ENCODE assay signal across 24 mouse cellular contexts in genomic region chr7:74427135-74427534, GRCm38 (mm10).
A peak's percentile ranks its signal among the peaks of the same experiment; 100 is the strongest.
DNase-seq lines count a peak whose midpoint lies in the region; TF ChIP-seq lines count a peak whose summit lies in the region.
"Had no signal": no experiment of that assay in that cellular context is flagged by ENCODE, and none has a peak within 500 bp of the region (broad histone marks: within the 10 kb centered on the region; RNA-seq: fewer than 3 reads in every experiment).

No protein-coding gene starts in this region.

- H3K27ac ChIP-seq in kidney, adult 2 months (ENCODE audit: insufficient read depth, low read depth, low read length): peak overlapping the region; percentile 52; the same call in 1 of the 2 replicates
- H3K27ac ChIP-seq in forebrain, embryonic 10.5 days: no peak overlapping the region
- H3K27ac ChIP-seq in hindbrain, embryonic 10.5 days: no peak overlapping the region
- H3K27ac ChIP-seq: forebrain, embryonic 12.5 days; liver, embryonic 14.5 days; neural tube, embryonic 13.5 days; stomach, postnatal 0 days had no signal

- H3K36me3 ChIP-seq in kidney, adult 2 months (ENCODE audit: control insufficient read depth, insufficient read depth, low read length): no peaks in the 10 kb centered on the region
- H3K36me3 ChIP-seq in forebrain, embryonic 10.5 days (replicated peaks): no peaks in the 10 kb centered on the region
- H3K36me3 ChIP-seq in hindbrain, embryonic 10.5 days: no peaks in the 10 kb centered on the region
- H3K36me3 ChIP-seq: forebrain, embryonic 12.5 days; neural tube, embryonic 13.5 days had no signal

- peaks cover 40% of the 10 kb centered on the region for H3K4me1 ChIP-seq in kidney, adult 2 months (ENCODE audit: control insufficient read depth, insufficient read depth, low read length)
- H3K4me1 ChIP-seq in forebrain, embryonic 10.5 days: peaks cover 12% of the 10 kb centered on the region
- peaks cover 6% of the 10 kb centered on the region; the same call in 1 of the 2 replicates for H3K4me1 ChIP-seq in hindbrain, embryonic 10.5 days (replicated peaks)

- TF ChIP-seq POLR2A in kidney, adult 2 months (IDR thresholded peaks at IDR 0.05; ENCODE audit: low read depth, low read length): no peak

- TF ChIP-seq CTCF in kidney, adult 2 months (conservative IDR thresholded peaks at IDR 0.05; ENCODE audit: insufficient read depth, insufficient read length, low read depth, low read length): no peak

- H3K27me3 ChIP-seq in kidney, adult 2 months (replicated peaks; ENCODE audit: control insufficient read depth, insufficient read depth, low read length): no peaks in the 10 kb centered on the region
- H3K27me3 ChIP-seq in forebrain, embryonic 10.5 days (ENCODE audit: poor library complexity, severe bottlenecking): no peaks in the 10 kb centered on the region
- no peaks in the 10 kb centered on the region for H3K27me3 ChIP-seq in hindbrain, embryonic 10.5 days (ENCODE audit: insufficient read depth, poor library complexity, severe bottlenecking)
- H3K27me3 ChIP-seq: forebrain, embryonic 12.5 days; neural tube, embryonic 13.5 days had no signal

- H3K4me3 ChIP-seq in kidney, adult 2 months (ENCODE audit: insufficient read depth, low read depth, low read length): no peak overlapping the region
- no peak overlapping the region for H3K4me3 ChIP-seq in forebrain, embryonic 10.5 days
- no peak overlapping the region for H3K4me3 ChIP-seq in hindbrain, embryonic 10.5 days
- H3K4me3 ChIP-seq: erythroblast, embryonic 14.5 days; forebrain, embryonic 12.5 days; neural tube, embryonic 13.5 days had no signal

- H3K9me3 ChIP-seq in forebrain, embryonic 10.5 days: no peaks in the 10 kb centered on the region
- H3K9me3 ChIP-seq in hindbrain, embryonic 10.5 days: no peaks in the 10 kb centered on the region
- H3K9me3 ChIP-seq: forebrain, embryonic 12.5 days; neural tube, embryonic 13.5 days had no signal

- 61% methylated on average over 1 of the region's 1 CpGs for WGBS in kidney, adult 2 months
- WGBS in forebrain, embryonic 10.5 days: 80% methylated on average over 1 of the region's 1 CpGs
- 87% methylated on average over 1 of the region's 1 CpGs for WGBS in hindbrain, embryonic 10.5 days

- no peak for DNase-seq in kidney, adult 2 months
- DNase-seq in kidney, postnatal 10 days: no peak
- DNase-seq in MEL-GATA-1-ER (ENCODE audit: extremely low read depth, low read depth): peak; percentile 47
- DNase-seq in induced T-regulatory cell, adult 2 months (ENCODE audit: low read depth): peak; percentile 8
- no peak for DNase-seq in forebrain, embryonic 10.5 days (ENCODE audit: extremely low spot score, low spot score)
- no peak for DNase-seq in hindbrain, embryonic 10.5 days (ENCODE audit: low spot score)
- no peak for DNase-seq in urinary bladder, postnatal 4 days (ENCODE audit: low spot score in 2 of 2)
- DNase-seq: adrenal gland, postnatal 10 days; B cell, adult 2 months; cerebellum, adult 9-10 months; gastrocnemius, postnatal 10 days; kidney, adult 9 months; kidney, postnatal 14 days; liver; lung, embryonic 14.5 days; lung, postnatal 14 days; right cerebral cortex, postnatal 4 days; thymus, adult 18-20 months; thymus, postnatal 36 days had no signal

Comparison
In these comparisons a context has a peak if more than half of its experiments do, and no peak if none do; other contexts are left out.
1. DNase-seq: peak in MEL-GATA-1-ER (single experiment) and induced T-regulatory cell, adult 2 months (single experiment); none in kidney, adult 2 months (single experiment), kidney, postnatal 10 days (single experiment), forebrain, embryonic 10.5 days (single experiment), hindbrain, embryonic 10.5 days (single experiment) and urinary bladder, postnatal 4 days (0 of 2).